Mouse (Mus musculus): ENCODE results near the gene Igf2bp2.

DNA sequence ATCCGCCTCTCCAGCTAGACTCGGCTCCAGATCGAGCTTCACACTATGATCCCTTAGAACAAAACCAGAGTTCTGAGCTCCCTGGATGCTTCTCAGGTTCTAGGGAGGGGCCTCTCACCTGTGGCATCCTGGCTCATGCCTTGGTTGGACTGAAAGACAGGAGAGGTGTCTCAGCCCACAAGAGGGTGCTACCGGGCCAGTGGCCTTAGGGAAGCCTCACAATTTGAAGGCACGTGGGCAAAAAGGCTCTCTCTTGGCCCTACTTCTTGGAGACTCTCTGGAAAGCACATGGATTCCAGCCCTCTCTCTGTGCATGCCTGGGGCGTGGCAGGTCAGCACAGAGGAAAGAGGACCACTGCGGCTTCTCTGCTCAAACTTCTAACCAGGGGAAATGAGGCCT is 91.7 kb downstream of the Igf2bp2 start:
- TF ChIP-seq POLR2A (IDR thresholded peaks at IDR 0.05; ENCODE audit: insufficient read depth, low read length) (no peak), CTCF (IDR thresholded peaks at IDR 0.05; ENCODE audit: low read depth, low read length) (peak; percentile 78), EP300 (IDR thresholded peaks at IDR 0.05; ENCODE audit: insufficient read depth, low read depth, low read length) (no peak)

Data from ES-Bruce4 (cell line).